Comparison of ENCODE assay signal across 7 mouse cellular contexts in the genomic region with DNA sequence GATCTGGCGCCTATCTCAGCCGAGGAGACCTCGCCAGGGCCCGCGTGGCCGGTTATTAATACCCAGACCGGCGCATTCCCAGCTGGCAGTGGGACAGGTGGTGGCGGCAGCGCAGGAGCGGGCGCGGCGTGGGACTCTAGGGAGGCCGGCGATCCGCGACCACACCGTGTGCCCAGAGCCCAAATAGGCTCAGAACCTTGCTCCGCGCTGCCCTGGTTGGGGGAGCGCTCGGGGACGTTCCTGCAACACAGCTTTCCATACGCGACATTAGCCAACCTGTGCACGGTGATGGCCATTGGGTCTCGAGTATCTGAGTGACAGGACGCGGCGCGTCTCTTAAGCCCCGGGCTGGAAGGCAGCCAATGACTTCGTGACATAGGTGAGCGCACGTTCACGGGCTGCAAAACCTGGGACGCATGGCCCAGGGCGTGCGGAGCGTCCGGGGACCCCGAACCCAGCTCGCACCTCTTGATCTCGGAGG. TPM values are rescaled to one million over a fixed set of nuclear protein-coding genes. Genes with fewer than 3 reads are reported as not detected.
A peak's percentile ranks its signal among the peaks of the same experiment; 100 is the strongest.
DNase-seq lines count a peak whose midpoint lies in the region; ATAC-seq and TF ChIP-seq lines count a peak whose summit lies in the region.

No protein-coding gene starts in this region.

- peak; percentile 18 for DNase-seq in thymus, postnatal 4 days
- DNase-seq in thymus, postnatal 14 days, result no peak
- DNase-seq in limb, embryonic 14.5 days (ENCODE audit: low spot score), result peak; percentile 10
- peak; percentile 62 for DNase-seq in retina, postnatal 1 day
- DNase-seq in thymus, postnatal 25 days, result no peak

- peak overlapping the region; percentile 72 for H3K4me2 ChIP-seq in embryonic facial prominence, embryonic 13.5 days
- peak overlapping the region; percentile 82 for H3K4me2 ChIP-seq in heart, embryonic 15.5 days
- H3K4me2 ChIP-seq in limb, embryonic 14.5 days (replicated peaks; ENCODE audit: low read depth, low read length, severe bottlenecking), result peak overlapping the region; percentile 61

- WGBS in embryonic facial prominence, embryonic 13.5 days, result under 1% methylated on average over 45 of the region's 45 CpGs
- under 1% methylated on average over 45 of the region's 45 CpGs for WGBS in heart, embryonic 15.5 days
- WGBS in limb, embryonic 14.5 days, result 1% methylated on average over 45 of the region's 45 CpGs

- H3K4me1 ChIP-seq in embryonic facial prominence, embryonic 13.5 days, result peaks cover 9% of the 10 kb centered on the region
- peaks cover 12% of the 10 kb centered on the region for H3K4me1 ChIP-seq in heart, embryonic 15.5 days (replicated peaks)
- peaks cover 4% of the 10 kb centered on the region; the same call in 1 of the 2 replicates for H3K4me1 ChIP-seq in limb, embryonic 14.5 days (ENCODE audit: control insufficient read depth, insufficient read depth, low read length)

- peak overlapping the region; percentile 58 for H3K9ac ChIP-seq in embryonic facial prominence, embryonic 13.5 days
- H3K9ac ChIP-seq in heart, embryonic 15.5 days, result peak overlapping the region; percentile 42; the same call in 1 of the 2 replicates
- H3K9ac ChIP-seq in limb, embryonic 14.5 days (ENCODE audit: low read depth, low read length, severe bottlenecking), result peak overlapping the region; percentile 36

- no peak overlapping the region for H3K27ac ChIP-seq in embryonic facial prominence, embryonic 13.5 days
- H3K27ac ChIP-seq in heart, embryonic 15.5 days, result no peak overlapping the region
- H3K27ac ChIP-seq in limb, embryonic 14.5 days (replicated peaks; ENCODE audit: low read depth, low read length), result no peak overlapping the region

- no peaks in the 10 kb centered on the region for H3K36me3 ChIP-seq in embryonic facial prominence, embryonic 13.5 days
- no peaks in the 10 kb centered on the region for H3K36me3 ChIP-seq in heart, embryonic 15.5 days
- no peaks in the 10 kb centered on the region for H3K36me3 ChIP-seq in limb, embryonic 14.5 days (ENCODE audit: control insufficient read depth, insufficient read depth, low read length)

- H3K4me3 ChIP-seq in embryonic facial prominence, embryonic 13.5 days, result peak overlapping the region; percentile 44
- peak overlapping the region; percentile 42 for H3K4me3 ChIP-seq in heart, embryonic 15.5 days
- H3K4me3 ChIP-seq in limb, embryonic 14.5 days (replicated peaks; ENCODE audit: low read length), result peak overlapping the region; percentile 35

- H3K9me3 ChIP-seq in embryonic facial prominence, embryonic 13.5 days, result no peaks in the 10 kb centered on the region
- H3K9me3 ChIP-seq in heart, embryonic 15.5 days (replicated peaks), result no peaks in the 10 kb centered on the region
- H3K9me3 ChIP-seq in limb, embryonic 14.5 days (ENCODE audit: control insufficient read depth, low read length), result no peaks in the 10 kb centered on the region

- no peak for TF ChIP-seq POLR2A in limb, embryonic 14.5 days (IDR thresholded peaks at IDR 0.05; ENCODE audit: borderline replicate concordance, extremely low read depth, insufficient read depth, insufficient read length)

- no peak for ATAC-seq in embryonic facial prominence, embryonic 13.5 days (ENCODE audit: insufficient number of reproducible peaks, insufficient read depth, low FRiP score, low TSS enrichment, low read depth)
- ATAC-seq in heart, embryonic 15.5 days (replicated peaks; ENCODE audit: insufficient number of reproducible peaks, insufficient read depth, low FRiP score, low read depth), result no peak
- no peak for ATAC-seq in limb, embryonic 14.5 days (ENCODE audit: low FRiP score, low read depth)

- H3K27me3 ChIP-seq in embryonic facial prominence, embryonic 13.5 days, result peaks cover 49% of the 10 kb centered on the region
- H3K27me3 ChIP-seq in heart, embryonic 15.5 days, result peaks cover 57% of the 10 kb centered on the region
- peaks cover 37% of the 10 kb centered on the region for H3K27me3 ChIP-seq in limb, embryonic 14.5 days (ENCODE audit: control insufficient read depth, insufficient read depth, low read length)

RNA-seq across cellular contexts. Expression of gene Uts2r, which starts 3.6 kb away (rescaled TPM):
- 0.15 TPM in 1 of 2 replicates, not detected in the other for polyA plus RNA-seq in embryonic facial prominence, embryonic 13.5 days (2015; fragmentation: Nextera tagmentation; extraction: Ambion mirVana)
- polyA plus RNA-seq in heart, embryonic 15.5 days (2015; fragmentation: Nextera tagmentation; extraction: Ambion mirVana), result not detected in 2 replicates
- 2.1 and 3.1 TPM in 2 replicates for polyA plus RNA-seq in limb, embryonic 14.5 days (2012; rRNA removed)
- 1.0 and 1.4 TPM in 2 replicates for polyA plus RNA-seq in limb, embryonic 14.5 days (2014; fragmentation: Nextera tagmentation; extraction: Ambion mirVana)

RNA-seq across cellular contexts. Expression of gene Tex19.1, which starts 10.5 kb away (rescaled TPM):
- polyA plus RNA-seq in embryonic facial prominence, embryonic 13.5 days (2015; fragmentation: Nextera tagmentation; extraction: Ambion mirVana), result 0.11 TPM in 1 of 2 replicates, not detected in the other
- 0.10 TPM in 1 of 2 replicates, not detected in the other for polyA plus RNA-seq in heart, embryonic 15.5 days (2015; fragmentation: Nextera tagmentation; extraction: Ambion mirVana)
- polyA plus RNA-seq in limb, embryonic 14.5 days (2012; rRNA removed), result 0.06 and 0.10 TPM in 2 replicates
- not detected in 2 replicates for polyA plus RNA-seq in limb, embryonic 14.5 days (2014; fragmentation: Nextera tagmentation; extraction: Ambion mirVana)

RNA-seq across cellular contexts. Expression of gene Tex19.2, which starts 38.0 kb away (rescaled TPM):
- polyA plus RNA-seq in embryonic facial prominence, embryonic 13.5 days (2015; fragmentation: Nextera tagmentation; extraction: Ambion mirVana), result not detected in 2 replicates
- not detected in 2 replicates for polyA plus RNA-seq in heart, embryonic 15.5 days (2015; fragmentation: Nextera tagmentation; extraction: Ambion mirVana)
- 0.04 TPM in 1 of 2 replicates, not detected in the other for polyA plus RNA-seq in limb, embryonic 14.5 days (2012; rRNA removed)
- polyA plus RNA-seq in limb, embryonic 14.5 days (2014; fragmentation: Nextera tagmentation; extraction: Ambion mirVana), result not detected in 2 replicates

RNA-seq across cellular contexts. Expression of gene Hexdc, which starts 47.8 kb away (rescaled TPM):
- 8.8 and 9.3 TPM in 2 replicates for polyA plus RNA-seq in embryonic facial prominence, embryonic 13.5 days (2015; fragmentation: Nextera tagmentation; extraction: Ambion mirVana)
- 7.3 and 9.2 TPM in 2 replicates for polyA plus RNA-seq in heart, embryonic 15.5 days (2015; fragmentation: Nextera tagmentation; extraction: Ambion mirVana)
- polyA plus RNA-seq in limb, embryonic 14.5 days (2012; rRNA removed), result 45.5 and 52.2 TPM in 2 replicates
- polyA plus RNA-seq in limb, embryonic 14.5 days (2014; fragmentation: Nextera tagmentation; extraction: Ambion mirVana), result 8.4 and 12.5 TPM in 2 replicates

RNA-seq across cellular contexts. Expression of gene Ogfod3, which starts 48.1 kb away (rescaled TPM):
- 18.5 and 22.2 TPM in 2 replicates for polyA plus RNA-seq in embryonic facial prominence, embryonic 13.5 days (2015; fragmentation: Nextera tagmentation; extraction: Ambion mirVana)
- 26.4 and 29.8 TPM in 2 replicates for polyA plus RNA-seq in heart, embryonic 15.5 days (2015; fragmentation: Nextera tagmentation; extraction: Ambion mirVana)
- 12.5 and 12.7 TPM in 2 replicates for polyA plus RNA-seq in limb, embryonic 14.5 days (2012; rRNA removed)
- 21.8 and 22.4 TPM in 2 replicates for polyA plus RNA-seq in limb, embryonic 14.5 days (2014; fragmentation: Nextera tagmentation; extraction: Ambion mirVana)

Comparison
In these comparisons a context has a peak if more than half of its experiments do, and no peak if none do; other contexts are left out.
1. DNase-seq: peak in thymus, postnatal 4 days (single experiment), limb, embryonic 14.5 days (single experiment) and retina, postnatal 1 day (single experiment); none in thymus, postnatal 14 days (single experiment) and thymus, postnatal 25 days (single experiment).
2. Peak in every context shown above with its lines, with median percentiles within 50 percentile points of each other: H3K4me2 ChIP-seq, H3K4me3 ChIP-seq and H3K9ac ChIP-seq.